Mouse (Mus musculus) kidney, adult 2 months (tissue): ENCODE measurements around the gene Tmem218.

Source experiments
- CTCF ChIP-seq: fragments of 200-500 bp; conservative IDR thresholded peaks from 2 replicates; pipeline ENCODE4 v1.5.1; 2011; ENCODE audit warnings: low read depth, mild to moderate bottlenecking, control low read depth, low read length, moderate library complexity, mixed read lengths; ENCODE audit not compliant: insufficient read depth, insufficient read length
- POLR2A ChIP-seq: fragments of 200-500 bp; IDR thresholded peaks from one replicate; pipeline ENCODE4 v1.6.1; 2011; ENCODE audit warnings: low read depth, low read length, control low read depth

- TF ChIP-seq POLR2A = no peak
- no peak for TF ChIP-seq CTCF
These were observed 47.3 kb upstream of the Tmem218 start for GRCm38 (mm10) chr9:37160686-37161085.
